ENCODE assay signal across 8 mouse cellular contexts in genomic region chr2:69585191-69585885, GRCm38 (mm10). TPM values are rescaled to one million over a fixed set of nuclear protein-coding genes. Genes with fewer than 3 reads are reported as not detected.
DNase-seq lines count a peak whose midpoint lies in the region; ATAC-seq and TF ChIP-seq lines count a peak whose summit lies in the region.

No protein-coding gene starts in this region.

- no peaks in the 10 kb centered on the region for H3K9me3 ChIP-seq in lung, postnatal 0 days (ENCODE audit: low read length)

- H3K27me3 ChIP-seq in lung, postnatal 0 days (replicated peaks; ENCODE audit: insufficient read depth, low read length) = peaks cover 54% of the 10 kb centered on the region

- no peak overlapping the region for H3K27ac ChIP-seq in lung, postnatal 0 days (ENCODE audit: low read length)

- peak; percentile 22 for DNase-seq in adrenal gland, postnatal 10 days
- DNase-seq in adrenal gland, adult 18-20 months (ENCODE audit: low spot score in 2 of 2) = no peak
- peak; percentile 23 to 28 for DNase-seq in right cerebral cortex, postnatal 10 days (ENCODE audit: low spot score in 2 of 2)
- no peak for DNase-seq in right cerebral cortex, adult 18-20 months
- DNase-seq in heart, postnatal 14 days = peak; percentile 3 to 8
- peak; percentile 22 for DNase-seq in lung, postnatal 0 days (ENCODE audit: low spot score)
- peak; percentile 40 for DNase-seq in testis, postnatal 10 days (ENCODE audit: low spot score)

- H3K4me3 ChIP-seq in lung, postnatal 0 days (ENCODE audit: low read depth, low read length) = peak overlapping the region; percentile 55

- peaks cover 8% of the 10 kb centered on the region; the same call in 1 of the 2 replicates for H3K4me1 ChIP-seq in lung, postnatal 0 days (ENCODE audit: insufficient read depth, low read depth, low read length)

- no peak for TF ChIP-seq CTCF in lung, postnatal 0 days (IDR thresholded peaks at IDR 0.05)

- no peaks in the 10 kb centered on the region for H3K36me3 ChIP-seq in lung, postnatal 0 days (ENCODE audit: insufficient read depth, low read length)

- ATAC-seq in lung, postnatal 0 days = peak; percentile 9; the same call in 1 of the 2 replicates
- ATAC-seq in megakaryocyte-erythroid progenitor cell, adult 5-6 weeks (replicated peaks; ENCODE audit: low FRiP score, low TSS enrichment, poor library complexity, severe bottlenecking) = no peak

- under 1% methylated on average over 57 of the region's 61 CpGs for WGBS in lung, postnatal 0 days

- peak overlapping the region; percentile 93 for H3K4me2 ChIP-seq in lung, postnatal 0 days (replicated peaks; ENCODE audit: low read depth, low read length)

- no peak for TF ChIP-seq EP300 in lung, postnatal 0 days (IDR thresholded peaks at IDR 0.05)

- intact Hi-C loops in heart, postnatal 14 days (cut with DNase I) = no loop called here

- no peak overlapping the region for H3K9ac ChIP-seq in lung, postnatal 0 days (replicated peaks; ENCODE audit: low read depth)

RNA-seq across cellular contexts. Expression of gene Lrp2, which starts 0.5 kb away (rescaled TPM):
- 1 to 10 TPM in 1 of 2 experiments, under 1 TPM in 1; 0.75 to 1.1 TPM for total RNA-seq in adrenal gland, postnatal 10 days (2021)
- total RNA-seq in adrenal gland, adult 18-20 months (2021) = 1 to 10 TPM in 1 of 2 experiments, under 1 TPM in 1; 0.45 to 1.2 TPM
- 1 to 10 TPM; 1.4 to 1.8 TPM for total RNA-seq in heart, postnatal 14 days (2021)
- polyA plus RNA-seq in lung, postnatal 0 days (2015; fragmentation: Nextera tagmentation; extraction: Ambion mirVana) = 1.1 and 2.4 TPM in 2 replicates
- not detected in 2 replicates for total RNA-seq in megakaryocyte-erythroid progenitor cell, adult 5-6 weeks (2014; fragmentation: Nextera tagmentation)
- total RNA-seq in megakaryocyte-erythroid progenitor cell, adult 5-6 weeks (2017) = not detected in 2 replicates

Comparison
In these comparisons a context has a peak if more than half of its experiments do, and no peak if none do; other contexts are left out.
1. DNase-seq: peak in adrenal gland, postnatal 10 days (single experiment), right cerebral cortex, postnatal 10 days (2 of 2), heart, postnatal 14 days (2 of 2), lung, postnatal 0 days (single experiment) and testis, postnatal 10 days (single experiment); none in adrenal gland, adult 18-20 months (0 of 2) and right cerebral cortex, adult 18-20 months (single experiment).